Mouse (Mus musculus) megakaryocyte, embryonic 14.5 days (primary cell): Measurements from ENCODE around the gene H2-DMb2. TPM values are rescaled to one million over a fixed set of nuclear protein-coding genes. Genes with fewer than 3 reads are reported as not detected.

Source experiments
- H3K27me3 ChIP-seq: replicated peaks from 2 replicates; pipeline ENCODE3; 2012; ENCODE audit warnings: inconsistent platforms
- H3K36me3 ChIP-seq: replicated peaks from 2 replicates; pipeline ENCODE3; 2012; ENCODE audit warnings: low read length, inconsistent platforms, mixed read lengths
- H3K4me1 ChIP-seq: 2 replicates; pipeline ENCODE4 v1.6.1; 2012; ENCODE audit warnings: inconsistent platforms
- H3K4me3 ChIP-seq: replicated peaks from 2 replicates; pipeline ENCODE3; 2012; ENCODE audit warnings: moderate library complexity, mild to moderate bottlenecking, inconsistent platforms
- H3K9me3 ChIP-seq: 2 replicates; pipeline ENCODE4 v1.6.1; 2012; ENCODE audit warnings: inconsistent platforms
- FLI1 ChIP-seq: IDR thresholded peaks from 2 replicates; pipeline ENCODE4 v1.6.1; 2012; ENCODE audit warnings: low read length, inconsistent platforms, mixed read lengths
- GATA1 ChIP-seq: IDR thresholded peaks from 3 replicates; pipeline ENCODE4 v1.6.1; 2012; ENCODE audit warnings: mixed read lengths, low read length, inconsistent platforms, borderline replicate concordance
- polyA plus RNA-seq: library from polyadenylated mRNA; stranded (reverse); fragments of >175 nt; gene quantifications from 2 replicates; pipeline ENCODE4 v1.2.3, GENCODE M21; 2012; ENCODE audit warnings: low replicate concordance; ENCODE audit not compliant: insufficient read depth

Gene H2-DMb2
- polyA plus RNA-seq, 1 experiment: 1.5 TPM

DNA sequence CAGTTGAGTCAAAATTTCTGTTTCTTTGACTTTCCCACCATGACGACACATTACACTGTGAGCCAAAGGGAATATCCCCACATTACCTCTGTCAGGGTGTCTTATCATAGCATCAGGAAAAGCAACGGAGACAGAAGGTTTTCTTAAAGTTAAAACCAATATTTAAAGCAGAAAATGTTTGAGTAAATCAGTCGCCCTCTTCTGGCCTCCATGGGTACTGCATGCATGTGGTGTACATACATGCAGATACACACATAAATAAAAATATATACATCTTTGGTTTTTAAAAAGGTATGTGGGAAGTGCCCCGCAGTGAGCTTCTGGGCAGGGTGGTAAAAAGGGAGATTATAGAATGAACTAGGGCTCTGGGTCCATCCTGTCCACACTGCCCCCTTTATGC, 34.1 kb downstream of the H2-DMb2 start:
- Histone ChIP-seq H3K36me3 (peaks cover 14% of the 10 kb centered on the region), H3K4me1 (peaks cover 7% of the 10 kb centered on the region), H3K4me3 (no peak overlapping the region), H3K27me3 (peaks cover 10% of the 10 kb centered on the region), H3K9me3 (peaks cover 19% of the 10 kb centered on the region)
- TF ChIP-seq GATA1 (no peak), FLI1 (no peak)

DNA sequence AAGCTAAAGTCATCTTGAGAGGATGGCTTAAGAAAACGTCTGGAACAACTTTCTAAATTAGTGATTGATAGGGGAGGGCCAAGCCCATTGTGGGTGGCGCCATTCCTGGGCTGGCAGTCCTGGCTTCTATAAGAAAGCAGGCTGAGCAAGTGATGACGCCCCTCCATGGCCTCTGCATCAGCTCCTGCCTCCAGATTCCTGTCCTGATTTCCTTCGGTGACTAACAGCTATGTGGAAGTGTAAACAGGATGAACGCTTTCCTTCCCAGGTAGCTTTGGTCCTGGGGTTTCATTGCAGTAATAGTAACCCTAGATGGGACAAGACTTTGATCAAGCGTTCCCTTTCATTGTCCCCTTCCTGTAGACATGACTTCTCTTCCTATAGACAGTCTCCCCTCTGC, 35.9 kb downstream of the H2-DMb2 start:
- Histone ChIP-seq H3K4me1 (peaks cover 12% of the 10 kb centered on the region), H3K4me3 (no peak overlapping the region), H3K9me3 (peaks cover 16% of the 10 kb centered on the region; the same call in 1 of the 2 replicates), H3K27me3 (peaks cover 9% of the 10 kb centered on the region), H3K36me3 (peaks cover 33% of the 10 kb centered on the region)
- no peak for TF ChIP-seq GATA1
- TF ChIP-seq FLI1: no peak

DNA sequence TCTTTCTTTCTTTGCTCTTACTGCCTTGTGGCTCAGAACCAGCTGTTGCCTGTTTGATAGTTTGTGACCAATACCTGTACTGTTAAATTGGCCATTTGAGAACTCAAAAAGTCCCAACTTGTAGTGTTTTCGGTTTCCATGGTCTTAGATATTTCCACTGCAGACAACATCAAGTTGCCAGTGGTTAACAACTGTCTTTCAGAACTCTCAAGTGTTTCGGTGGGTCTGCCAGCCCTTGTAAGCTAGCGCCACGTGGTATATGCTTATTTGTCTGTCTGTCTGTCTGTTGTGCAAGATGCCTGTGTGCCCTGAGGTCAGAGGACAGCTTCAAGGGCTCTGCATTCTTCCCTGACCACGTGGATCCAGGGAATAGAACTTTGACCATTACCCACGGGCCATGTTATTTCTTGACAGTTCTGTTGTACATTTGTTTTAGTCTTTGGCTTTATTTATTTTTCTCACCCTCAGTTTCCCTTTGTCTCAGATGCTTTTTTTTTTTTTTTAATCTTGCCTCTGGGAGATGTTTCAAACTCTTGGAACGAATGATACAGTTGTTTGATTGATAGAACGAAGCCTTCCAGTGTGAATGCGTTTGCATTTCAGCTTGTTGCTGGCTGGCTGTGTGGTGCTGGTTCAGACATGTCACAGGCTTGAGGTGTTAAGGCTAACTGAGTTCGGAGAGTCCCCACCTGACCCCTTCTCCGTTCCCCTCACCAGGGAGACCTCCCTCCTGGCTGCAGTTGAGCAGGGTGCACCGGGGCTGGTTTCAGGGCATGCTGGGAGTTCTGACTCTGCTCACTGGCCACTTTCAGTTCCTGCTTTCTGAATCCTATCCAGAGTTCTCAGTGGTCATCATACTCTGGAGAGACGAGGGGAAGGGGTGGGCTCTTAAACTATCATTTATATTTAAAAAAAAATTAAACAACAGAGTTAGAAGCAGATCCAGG, 37.1 kb downstream of the H2-DMb2 start:
- Histone ChIP-seq H3K4me3 (no peak overlapping the region), H3K4me1 (peaks cover 11% of the 10 kb centered on the region), H3K36me3 (peaks cover 40% of the 10 kb centered on the region), H3K9me3 (peaks cover 16% of the 10 kb centered on the region; the same call in 1 of the 2 replicates), H3K27me3 (peaks cover 6% of the 10 kb centered on the region)
- TF ChIP-seq GATA1 (no peak), FLI1 (no peak)

DNA sequence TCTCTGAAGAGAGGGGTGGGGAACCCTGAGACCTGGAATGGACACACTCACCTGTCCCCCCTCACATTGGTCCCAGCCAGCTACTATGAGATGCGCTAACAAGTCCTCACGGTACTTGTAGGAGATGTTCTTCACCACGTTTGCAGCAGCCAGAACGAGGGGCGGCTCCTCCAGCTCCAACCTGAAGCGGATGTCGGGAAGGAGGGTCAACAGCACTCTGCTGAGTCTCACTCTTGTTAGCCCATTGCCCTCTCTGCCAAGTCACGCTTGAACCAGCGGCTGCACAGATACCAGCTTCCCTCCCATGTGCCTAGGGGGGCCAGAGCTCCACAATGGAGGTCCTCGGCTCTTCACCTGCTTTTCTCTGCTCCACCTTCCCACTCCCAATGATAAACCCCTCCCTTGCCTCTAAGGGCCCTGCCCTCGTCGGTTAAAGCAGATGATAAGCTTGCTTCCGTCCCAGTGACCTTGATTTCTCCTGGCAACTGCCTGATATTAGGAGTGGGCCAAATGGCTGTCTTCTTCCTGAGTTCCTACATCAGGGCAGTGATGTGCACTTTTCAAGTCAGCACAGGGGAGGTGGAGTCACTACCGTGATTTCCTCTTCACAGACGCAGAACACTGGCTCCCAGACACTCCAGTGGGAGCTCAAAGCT, 40.6 kb downstream of the H2-DMb2 start:
- TF ChIP-seq FLI1: no peak
- TF ChIP-seq GATA1: no peak
- Histone ChIP-seq H3K36me3 (peaks cover 40% of the 10 kb centered on the region), H3K4me3 (peak overlapping the region; percentile 38), H3K4me1 (peaks cover 32% of the 10 kb centered on the region), H3K9me3 (no peaks in the 10 kb centered on the region), H3K27me3 (no peaks in the 10 kb centered on the region)

DNA sequence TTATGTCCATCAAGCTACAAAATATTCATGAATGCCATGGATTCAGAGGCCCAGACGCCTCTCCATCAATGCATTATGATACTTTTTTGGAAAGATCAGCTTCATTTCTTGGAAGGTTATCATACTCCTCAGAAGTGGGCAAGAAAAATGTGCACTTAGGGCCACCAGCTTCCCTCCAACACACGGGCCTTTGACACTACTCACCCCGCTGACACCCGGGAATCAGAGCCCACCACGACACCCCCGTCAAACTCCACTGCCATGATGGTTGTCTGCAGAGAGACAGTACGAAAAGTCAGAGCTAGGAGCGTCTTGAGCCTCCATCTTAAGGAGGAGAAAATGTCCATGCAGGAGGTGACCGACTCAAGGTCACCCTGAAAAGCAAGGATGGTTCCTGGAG, 42.4 kb downstream of the H2-DMb2 start:
- Histone ChIP-seq H3K36me3 (peaks cover 58% of the 10 kb centered on the region), H3K9me3 (no peaks in the 10 kb centered on the region), H3K27me3 (no peaks in the 10 kb centered on the region), H3K4me1 (peaks cover 48% of the 10 kb centered on the region), H3K4me3 (peak overlapping the region; percentile 99)
- TF ChIP-seq FLI1: no peak
- no peak for TF ChIP-seq GATA1

DNA sequence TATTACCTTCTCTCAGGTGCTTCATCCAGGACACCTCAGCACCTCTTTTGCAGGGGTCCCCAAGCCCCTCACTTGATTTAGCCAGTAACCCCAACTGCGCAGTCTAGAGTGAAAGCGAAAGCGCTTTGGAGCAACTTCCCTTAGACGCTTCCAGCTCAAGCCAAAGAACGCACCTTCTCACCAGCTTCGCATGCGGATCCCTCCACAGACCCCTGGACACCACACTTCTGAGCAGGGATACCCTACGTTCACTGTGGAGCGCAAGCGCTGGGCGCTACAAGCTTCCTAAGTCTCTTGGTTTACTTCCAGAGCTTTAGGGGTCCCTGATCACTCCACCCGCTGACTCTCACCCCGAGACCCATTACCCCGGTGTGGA, 43.8 kb downstream of the H2-DMb2 start:
- Histone ChIP-seq H3K36me3 (peaks cover 61% of the 10 kb centered on the region), H3K4me3 (peak overlapping the region; percentile 99), H3K9me3 (no peaks in the 10 kb centered on the region), H3K4me1 (peaks cover 61% of the 10 kb centered on the region), H3K27me3 (no peaks in the 10 kb centered on the region)
- TF ChIP-seq GATA1 (no peak), FLI1 (no peak)

DNA sequence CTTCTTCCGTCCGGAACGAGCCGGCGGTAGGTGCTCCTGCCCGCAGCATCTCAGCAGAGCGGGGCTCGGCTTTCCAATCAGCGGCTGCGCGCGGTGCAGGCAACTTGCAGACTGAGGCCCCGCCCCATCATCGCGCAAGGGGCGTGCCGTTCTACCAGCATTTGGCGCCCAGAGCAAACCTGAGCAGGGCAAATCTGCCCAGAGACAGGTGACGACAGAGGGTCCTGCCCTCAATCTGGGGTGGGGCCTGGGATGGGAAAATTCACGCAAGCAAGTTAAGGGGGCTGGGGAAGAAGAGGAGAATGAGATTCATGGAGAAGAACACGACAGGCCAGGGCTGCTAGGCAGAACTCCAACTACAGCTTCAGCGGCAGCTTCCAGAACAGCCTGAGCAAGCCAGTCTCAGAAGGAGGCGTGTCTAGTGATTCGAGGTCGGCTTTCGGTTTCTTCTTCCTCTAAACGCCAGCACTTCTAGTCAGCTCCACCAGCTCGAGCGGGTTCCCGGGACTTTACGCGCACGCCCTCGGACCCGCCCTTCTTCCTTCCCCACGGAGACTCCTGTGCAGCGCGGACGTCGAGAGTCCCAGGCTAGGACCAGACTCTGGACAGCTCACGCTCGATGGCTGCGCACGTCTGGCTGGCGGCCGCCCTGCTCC, 44.3 kb downstream of the H2-DMb2 start, which contains the start of the genes Tap1 and Psmb9:
Gene Tap1 (plus strand): TSS at position 293 of the 656 bp plus-strand sequence.
Gene Psmb9 (minus strand): TSS at position 504 of the 656 bp plus-strand sequence.
- peaks cover 63% of the 10 kb centered on the region for H3K4me1 ChIP-seq

DNA sequence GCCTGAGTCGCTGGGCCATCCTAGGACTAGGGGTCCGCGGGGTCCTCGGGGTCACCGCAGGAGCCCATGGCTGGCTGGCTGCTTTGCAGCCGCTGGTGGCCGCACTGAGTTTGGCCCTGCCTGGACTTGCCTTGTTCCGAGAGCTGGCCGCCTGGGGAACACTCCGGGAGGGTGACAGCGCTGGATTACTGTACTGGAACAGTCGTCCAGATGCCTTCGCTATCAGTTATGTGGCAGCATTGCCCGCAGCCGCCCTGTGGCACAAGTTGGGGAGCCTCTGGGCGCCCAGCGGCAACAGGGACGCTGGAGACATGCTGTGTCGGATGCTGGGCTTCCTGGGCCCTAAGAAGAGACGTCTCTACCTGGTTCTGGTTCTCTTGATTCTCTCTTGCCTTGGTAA, 44.9 kb downstream of the H2-DMb2 start:
- Histone ChIP-seq H3K9me3 (no peaks in the 10 kb centered on the region), H3K4me3 (peak overlapping the region; percentile 99), H3K36me3 (peaks cover 61% of the 10 kb centered on the region), H3K4me1 (peaks cover 68% of the 10 kb centered on the region), H3K27me3 (no peaks in the 10 kb centered on the region)
- TF ChIP-seq FLI1 (no peak), GATA1 (no peak)

More for the DNA sequence above, 44.3 kb downstream of the H2-DMb2 start, which contains the start of the genes Tap1 and Psmb9:
- H3K36me3 ChIP-seq: peaks cover 61% of the 10 kb centered on the region
- H3K9me3 ChIP-seq: no peaks in the 10 kb centered on the region
- peak within 1 kb of the TSS; percentile 99 for H3K4me3 ChIP-seq
- TF ChIP-seq GATA1: no peak
- no peaks in the 10 kb centered on the region for H3K27me3 ChIP-seq

DNA sequence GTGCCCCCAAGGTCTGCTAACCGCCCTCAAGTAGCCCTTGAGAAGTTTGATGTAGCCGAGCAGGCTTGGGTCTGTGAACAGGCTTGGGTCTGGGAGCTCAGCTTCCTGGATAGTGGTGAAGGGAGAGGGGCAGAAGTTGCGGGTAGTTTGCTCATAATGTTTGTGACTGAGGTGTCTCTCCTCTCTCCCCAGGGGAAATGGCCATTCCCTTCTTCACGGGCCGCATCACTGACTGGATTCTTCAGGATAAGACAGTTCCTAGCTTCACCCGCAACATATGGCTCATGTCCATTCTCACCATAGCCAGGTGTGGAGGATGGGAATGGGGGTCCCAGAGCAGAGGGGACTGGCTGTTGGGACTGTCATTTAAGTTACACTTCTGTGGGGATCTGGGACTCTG, 45.9 kb downstream of the H2-DMb2 start:
- Histone ChIP-seq H3K4me3 (peak overlapping the region; percentile 86), H3K9me3 (no peaks in the 10 kb centered on the region), H3K36me3 (peaks cover 61% of the 10 kb centered on the region), H3K4me1 (peaks cover 63% of the 10 kb centered on the region), H3K27me3 (no peaks in the 10 kb centered on the region)
- TF ChIP-seq FLI1: no peak
- TF ChIP-seq GATA1: no peak
